Mouse (Mus musculus) liver (tissue): Measurements from ENCODE around the gene Pus7.
A peak's percentile ranks its signal among the peaks of the same experiment; 100 is the strongest.

Source experiments
- DNase-seq: peaks from one replicate; pipeline ENCODE4 v3.0.0-alpha.2; 2020; ENCODE audit warnings: mixed read lengths

The Pus7 gene

DNA sequence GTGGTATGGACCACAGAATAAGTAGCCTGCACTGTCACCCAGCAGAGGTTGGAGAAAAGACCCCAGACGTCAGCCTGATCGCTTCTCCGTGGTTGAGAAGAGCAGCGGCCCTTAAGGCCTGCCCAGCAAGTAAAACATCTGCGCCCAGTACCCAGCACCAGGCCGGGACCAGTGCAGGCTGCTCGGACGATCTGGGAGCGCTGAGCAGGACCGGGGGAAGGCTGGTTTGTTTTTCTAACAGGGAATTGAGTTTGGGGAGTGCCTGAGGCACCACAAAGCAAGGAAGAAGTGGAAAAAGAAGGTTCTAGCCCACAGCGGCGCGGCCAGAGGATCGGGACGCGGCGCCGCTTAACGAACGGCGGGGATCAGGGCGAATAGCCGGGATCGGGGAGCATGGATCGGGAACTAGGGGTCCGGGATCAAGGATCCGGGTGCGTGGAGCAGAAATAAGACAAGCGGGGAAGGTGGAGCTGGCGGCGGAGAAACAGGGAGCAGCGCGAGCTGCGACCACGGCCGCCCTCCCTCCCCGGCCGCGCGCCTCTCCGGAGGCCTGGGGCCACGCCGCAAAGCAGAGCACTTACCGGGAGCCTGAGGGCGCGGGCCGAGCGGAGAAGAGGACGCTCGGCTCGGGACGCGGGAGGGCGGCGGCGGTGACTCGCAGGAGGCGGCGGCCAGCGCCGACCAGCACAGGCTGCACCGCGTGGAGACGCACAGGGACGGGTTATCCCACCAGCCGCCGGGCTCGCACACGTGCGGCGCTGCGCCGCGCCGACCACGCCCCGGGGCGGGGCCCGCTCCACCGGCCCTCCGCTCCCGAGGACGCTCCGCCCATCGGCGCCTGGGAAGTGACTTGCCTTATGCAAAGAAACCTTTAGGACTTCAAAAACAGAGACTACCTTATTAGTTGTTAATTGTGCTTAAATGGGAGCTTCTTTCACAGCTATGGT lies at the start of gene Pus7:
TSS of gene Pus7 (minus strand) at position 781 of the 947 bp plus-strand sequence.
- peak; percentile 94 for DNase-seq

DNA sequence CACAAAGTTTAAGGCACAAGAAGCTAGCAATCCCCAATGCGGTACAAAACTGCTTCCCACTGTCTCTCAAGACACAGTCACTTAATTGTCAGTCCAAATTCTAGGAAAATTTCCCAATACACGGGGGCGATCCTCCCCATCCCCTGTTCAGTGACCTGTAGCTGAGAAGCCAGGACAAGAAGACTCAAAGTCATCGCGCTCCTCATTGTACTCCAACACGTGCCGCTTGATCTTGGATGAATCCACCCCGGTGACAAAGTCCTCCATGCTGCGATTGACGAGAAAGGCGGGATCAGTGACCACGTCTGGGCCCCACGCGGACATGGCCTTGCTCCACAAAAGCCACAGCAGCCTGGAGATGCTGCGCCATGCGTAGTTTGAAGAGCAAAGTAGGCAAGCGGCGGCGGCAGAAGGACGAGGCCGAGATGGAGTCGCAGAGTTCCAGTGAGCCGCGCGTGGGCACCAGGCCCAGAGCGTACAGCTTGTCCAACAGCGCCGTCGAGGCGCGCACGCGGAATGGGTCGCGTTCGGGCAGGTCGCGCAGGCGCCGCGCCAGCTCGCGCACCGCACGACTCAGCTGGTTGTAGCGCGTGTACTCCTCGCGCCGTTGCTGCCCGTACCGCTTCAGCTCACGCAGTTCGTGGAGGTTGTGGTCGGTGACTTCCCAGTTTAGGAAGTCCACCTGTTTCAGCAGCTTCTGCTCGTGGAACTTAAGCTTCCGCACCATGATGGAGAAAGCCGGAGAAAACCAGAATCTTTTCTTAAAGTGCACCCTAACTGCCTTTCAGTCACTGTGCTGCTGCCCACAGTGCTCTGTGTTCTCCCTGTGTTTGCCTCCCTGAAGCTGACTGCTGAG lies 47.6 kb upstream of the Pus7 start:
- DNase-seq, result no peak

DNA sequence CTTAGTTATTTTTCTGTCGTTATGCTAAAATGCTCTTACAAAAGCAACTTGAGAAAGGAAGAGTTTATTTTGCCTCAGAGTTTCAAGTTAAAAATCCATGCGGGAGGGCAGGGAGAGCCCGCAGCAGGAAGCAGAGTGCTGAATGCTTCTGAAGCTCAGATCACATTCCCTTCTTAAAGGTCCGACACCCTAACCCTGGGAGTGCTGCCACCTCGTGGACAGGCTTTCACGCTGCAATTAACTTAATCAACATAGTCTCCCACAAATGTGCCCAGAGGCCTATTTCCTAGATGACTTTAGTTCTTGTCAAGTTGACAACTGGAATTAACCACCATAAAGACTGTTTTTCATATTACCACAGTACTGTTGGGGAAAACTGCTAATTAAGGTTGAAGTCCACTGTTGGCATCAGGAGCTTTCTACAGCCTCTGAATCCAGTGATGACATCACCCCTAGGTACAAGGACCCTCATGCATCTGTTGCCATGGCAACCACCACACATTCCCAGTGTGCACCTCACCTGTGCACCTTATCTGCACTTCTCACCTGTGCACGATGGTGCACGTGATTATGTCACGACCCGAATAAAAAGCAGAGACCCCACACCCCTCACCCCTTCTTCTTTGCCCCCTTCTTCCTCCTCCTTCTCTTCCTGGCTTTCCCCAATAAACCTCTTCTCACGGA lies 43.0 kb upstream of the Pus7 start:
- peak; percentile 74 for DNase-seq

GRCm38 (mm10) chr5:23824171-23824733 lies 40.7 kb upstream of the Pus7 start:
- DNase-seq, result no peak

DNA sequence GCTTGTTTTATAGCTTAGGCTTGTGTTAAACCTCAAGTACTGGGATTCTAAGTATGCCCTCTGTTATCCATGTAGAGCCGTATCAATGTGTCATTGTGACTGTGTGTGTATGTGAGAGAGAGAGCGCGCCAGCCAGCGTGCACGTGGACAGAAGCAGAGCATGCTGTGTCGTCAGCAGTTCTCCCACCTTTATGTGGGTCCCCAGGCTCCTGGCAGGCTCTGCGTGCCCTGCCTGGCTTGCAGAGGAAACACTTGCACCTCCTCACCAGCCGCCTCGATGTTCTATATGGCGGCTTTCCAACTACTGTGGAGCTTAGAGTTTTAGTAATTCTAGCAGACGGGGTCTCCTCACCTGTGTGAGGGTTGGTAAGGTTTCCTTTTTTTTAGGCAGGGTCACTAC lies 38.8 kb upstream of the Pus7 start:
- DNase-seq, result no peak

GRCm38 (mm10) chr5:23816681-23817080 lies 33.2 kb upstream of the Pus7 start:
- DNase-seq, result no peak

GRCm38 (mm10) chr5:23814841-23815240 lies 31.3 kb upstream of the Pus7 start:
- no peak for DNase-seq

GRCm38 (mm10) chr5:23792726-23793125 lies 9.2 kb upstream of the Pus7 start:
- no peak for DNase-seq

DNA sequence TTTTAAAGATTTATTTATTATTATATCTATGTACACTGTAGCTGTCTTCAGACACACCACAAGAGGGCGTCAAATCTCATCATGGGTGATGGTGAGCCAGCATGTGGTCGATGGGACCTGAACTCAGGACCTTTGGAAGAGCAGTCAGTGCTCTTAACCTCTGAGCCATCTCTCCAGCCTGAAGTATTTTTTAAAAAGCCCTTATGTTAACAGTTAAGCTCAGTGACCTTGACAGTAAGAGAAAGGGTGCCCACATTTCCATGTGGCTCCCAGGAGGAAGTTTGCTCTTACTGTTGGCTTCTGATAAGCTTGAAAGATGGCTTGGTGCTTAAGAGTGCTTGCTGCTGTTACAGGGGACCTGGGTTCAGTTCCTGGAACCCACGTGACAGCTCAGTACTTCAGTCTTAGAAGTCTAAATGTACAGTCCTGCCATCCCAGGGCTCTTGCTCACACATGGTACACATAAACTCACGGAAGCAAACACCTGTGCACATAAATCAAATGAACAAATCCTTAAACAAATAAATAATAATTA lies 5.6 kb upstream of the Pus7 start:
- DNase-seq, result peak; percentile 39

DNA sequence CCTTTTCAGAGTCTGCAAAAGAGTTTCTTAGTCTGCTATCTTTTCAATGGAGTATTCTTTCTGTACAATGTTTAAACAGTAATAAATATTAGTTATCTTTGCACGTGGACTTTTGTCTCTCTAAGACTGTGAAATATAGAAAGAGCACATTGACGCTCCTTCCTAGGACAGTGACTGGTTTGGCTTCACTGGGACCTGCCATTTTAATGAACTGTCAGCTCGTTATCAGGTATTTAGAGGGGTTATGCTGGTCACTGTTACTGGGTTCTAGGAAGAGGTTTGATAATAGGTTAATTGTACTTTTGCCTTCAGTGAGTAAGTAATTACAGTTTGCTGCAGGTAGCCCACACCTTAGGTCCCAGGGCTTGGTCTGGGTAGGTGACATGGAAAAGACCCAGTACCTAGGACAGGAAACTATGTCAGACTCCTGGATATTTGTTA lies 4.9 kb upstream of the Pus7 start:
- no peak for DNase-seq

DNA sequence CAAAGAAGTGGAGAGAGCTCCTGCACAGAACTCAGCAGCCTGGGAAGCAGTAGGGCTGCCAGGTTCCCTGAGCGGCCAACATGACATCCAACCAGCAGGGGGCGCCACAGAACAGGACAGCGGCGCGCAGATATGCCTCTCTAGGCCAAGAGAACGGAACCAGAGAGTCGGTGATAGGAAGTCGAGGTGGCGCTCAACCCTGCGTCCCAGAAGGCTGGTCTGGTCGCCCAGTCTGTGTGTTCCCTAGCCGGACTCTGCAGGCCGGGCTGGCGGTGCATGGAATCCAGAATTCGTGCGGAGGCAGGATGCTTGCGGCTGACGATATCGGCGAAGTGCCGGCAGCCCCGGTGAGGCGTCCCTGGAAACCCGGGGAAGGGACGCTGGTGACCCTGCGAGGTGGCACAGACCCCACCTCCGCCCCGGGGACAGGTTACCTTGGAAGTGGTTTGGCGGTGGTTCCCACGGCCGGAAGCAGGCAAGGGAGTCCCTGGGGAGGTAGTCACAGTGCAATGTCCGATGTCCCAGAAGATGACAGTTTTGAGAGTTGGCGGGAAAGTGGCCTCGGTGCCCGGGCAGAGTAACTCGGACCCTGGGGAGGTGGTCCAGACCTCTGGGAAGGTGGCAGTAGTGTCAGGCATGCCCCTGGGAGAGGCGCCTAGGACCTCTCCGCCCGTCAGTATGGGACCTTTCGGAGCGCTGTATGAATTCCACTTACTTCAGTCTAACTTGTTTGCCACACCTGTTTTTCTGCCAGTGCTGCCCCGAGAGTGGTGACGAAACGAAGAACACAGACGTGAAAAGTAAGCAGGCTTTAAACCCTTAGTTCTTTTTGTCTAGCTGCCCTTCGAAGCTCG lies 4.3 kb upstream of the Pus7 start, which contains the start of gene Rint1:
TSS of gene Rint1 (plus strand) at position 176 of the 854 bp plus-strand sequence.
- DNase-seq, result peak; percentile 95

- DNase-seq, result no peak
Measured at GRCm38 (mm10) chr5:23782051-23782810, 1.3 kb downstream of the Pus7 start.

GRCm38 (mm10) chr5:23781172-23781571 lies 2.3 kb downstream of the Pus7 start:
- DNase-seq, result no peak

DNA sequence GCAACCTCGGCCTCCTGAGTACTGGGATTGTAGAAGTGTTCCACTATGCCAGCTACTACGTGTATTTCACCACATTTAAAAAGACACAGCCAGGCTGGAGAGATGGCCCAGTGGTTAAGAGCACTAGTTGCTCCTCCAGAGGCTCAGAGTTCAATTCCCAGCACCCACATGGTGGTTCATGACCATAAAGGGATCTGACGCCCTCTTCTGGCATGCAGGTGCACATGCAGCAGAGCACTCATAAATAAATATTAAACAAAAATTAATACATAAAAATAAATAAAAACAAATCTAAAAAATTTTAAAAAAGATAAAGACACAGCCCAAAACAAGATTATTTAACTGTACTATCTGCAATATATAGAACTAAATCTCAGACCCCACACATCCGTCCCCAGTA lies 3.0 kb downstream of the Pus7 start:
- no peak for DNase-seq

- no peak for DNase-seq
Measured at GRCm38 (mm10) chr5:23774186-23774585, 9.3 kb downstream of the Pus7 start.

DNA sequence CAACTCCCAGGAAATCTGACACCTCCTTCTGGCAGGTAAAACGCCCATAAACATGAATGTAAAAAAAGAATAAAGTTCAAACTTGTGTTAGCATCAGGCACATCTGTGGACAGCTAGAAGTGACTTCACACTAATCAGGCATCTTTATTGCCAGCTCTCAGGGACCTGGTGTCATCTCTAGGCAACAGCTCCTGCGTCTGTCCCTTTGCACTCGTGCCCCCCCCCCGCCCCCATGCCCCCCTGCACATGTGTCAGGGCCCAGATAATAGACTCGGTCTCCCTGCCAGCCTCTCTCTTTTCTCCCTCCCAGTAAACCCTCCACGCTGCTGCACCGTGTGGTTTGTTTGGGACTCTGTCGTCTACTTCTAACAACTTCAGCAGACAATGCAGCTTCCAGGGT lies 12.4 kb downstream of the Pus7 start:
- DNase-seq, result peak; percentile 71

- no peak for DNase-seq
Measured at GRCm38 (mm10) chr5:23764557-23764956, 19.0 kb downstream of the Pus7 start.

DNA sequence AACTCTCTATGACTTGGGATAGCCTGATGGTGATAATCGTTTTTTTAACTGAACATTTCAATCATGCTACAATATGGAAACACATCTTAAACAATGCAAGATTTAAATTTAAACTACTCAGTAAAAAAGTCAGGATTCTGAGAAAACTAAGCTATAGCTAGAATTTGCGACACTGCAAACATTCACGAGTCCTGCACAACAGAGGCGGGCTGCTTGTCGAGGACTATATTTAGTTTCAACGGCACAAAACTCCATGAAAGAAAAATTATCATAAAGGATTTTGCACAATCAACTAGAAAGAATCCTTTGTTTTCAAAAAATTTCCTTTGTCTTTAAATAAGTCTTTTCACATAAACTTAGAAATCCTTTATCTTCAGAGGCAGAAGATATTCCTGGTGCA lies 21.0 kb downstream of the Pus7 start:
- no peak for DNase-seq

DNA sequence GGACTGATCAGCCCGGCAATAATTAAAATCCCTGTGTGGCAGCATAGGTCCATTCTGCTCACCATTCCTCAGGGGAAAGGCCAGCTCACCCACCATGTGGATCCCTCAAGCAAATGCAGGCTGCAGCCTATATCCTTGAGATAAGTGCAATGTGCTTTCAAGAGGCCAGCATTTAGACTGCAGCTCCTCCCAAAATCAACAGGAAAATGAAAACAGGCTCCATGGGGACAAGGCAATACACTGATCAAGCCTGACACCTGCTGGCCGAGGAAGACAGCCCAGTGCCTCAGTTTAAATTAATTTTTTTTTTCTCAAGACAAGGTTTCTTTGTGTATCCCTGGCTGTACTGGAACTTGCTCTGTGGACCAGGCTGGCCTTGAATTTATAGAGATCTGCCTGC lies 24.9 kb downstream of the Pus7 start:
- DNase-seq, result peak; percentile 25

- DNase-seq, result no peak
Measured at GRCm38 (mm10) chr5:23756368-23756767, 27.1 kb downstream of the Pus7 start.

DNA sequence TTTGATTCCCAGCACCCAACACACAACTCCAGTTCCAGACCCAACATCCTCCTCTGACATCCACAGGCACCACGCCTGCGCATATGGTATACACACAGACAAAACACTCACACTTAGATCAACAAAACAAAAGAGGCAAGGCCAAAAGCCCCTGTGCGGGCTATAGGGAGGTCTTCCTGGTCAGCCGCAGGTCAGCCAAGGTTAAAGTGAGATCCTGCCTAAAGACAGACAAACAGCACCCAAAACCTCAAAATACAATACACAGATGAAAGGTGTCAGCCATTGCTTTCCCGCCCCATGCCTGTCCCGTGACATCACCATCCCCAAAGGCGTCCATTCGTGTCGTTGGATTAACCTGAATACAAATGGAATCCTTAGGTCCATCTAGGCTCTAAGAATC lies 27.9 kb downstream of the Pus7 start:
- DNase-seq, result no peak
